Mouse (Mus musculus): ENCODE data around the gene Myocd. TPM values are rescaled to one million over a fixed set of nuclear protein-coding genes. Genes with fewer than 3 reads are reported as not detected.

Gene Myocd
- polyA plus RNA-seq, 1 experiment = 2.0 TPM

GRCm38 (mm10) chr11:65275441-65275840 is 5.7 kb upstream of the Myocd start:
- Histone ChIP-seq H3K36me3 (ENCODE audit: control insufficient read depth, insufficient read depth, low read length) (no peaks in the 10 kb centered on the region), H3K27me3 (ENCODE audit: control insufficient read depth, insufficient read depth, low read length) (no peaks in the 10 kb centered on the region), H3K4me1 (replicated peaks; ENCODE audit: control insufficient read depth, insufficient read depth, low read length) (no peaks in the 10 kb centered on the region), H3K27ac (ENCODE audit: control insufficient read depth, insufficient read depth, low read length) (no peak overlapping the region), H3K4me3 (ENCODE audit: control insufficient read depth, insufficient read depth, low read length) (no peak overlapping the region)
- 79% methylated on average over 6 of the region's 6 CpGs for WGBS
- TF ChIP-seq CTCF (IDR thresholded peaks at IDR 0.05; ENCODE audit: borderline replicate concordance, control insufficient read depth, extremely low read depth, insufficient read depth, low read length, poor library complexity) (no peak), POLR2A (IDR thresholded peaks at IDR 0.05; ENCODE audit: control insufficient read depth, extremely low read depth, insufficient read depth, low read length, poor library complexity) (no peak)
- DNase-seq = no peak

DNA sequence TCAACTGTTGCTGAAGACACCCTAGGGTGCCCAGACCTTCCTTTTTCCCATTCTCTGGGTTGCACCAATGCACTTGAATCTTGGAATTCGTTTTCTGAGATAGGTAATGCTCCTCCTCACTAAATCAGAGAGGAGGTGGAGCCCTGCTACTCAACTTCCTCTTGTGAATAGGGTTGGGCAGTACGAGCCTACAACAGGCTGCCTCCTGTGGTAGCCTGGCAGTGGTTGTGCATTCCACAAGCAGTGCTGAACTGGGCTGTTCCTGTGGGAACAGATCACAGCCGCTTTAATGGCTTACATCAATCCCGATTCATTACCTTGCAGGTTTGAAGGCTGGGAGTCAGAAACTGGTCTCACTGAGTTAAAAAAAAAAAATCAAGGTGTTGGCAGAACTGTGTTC is 1.2 kb upstream of the Myocd start:
- Histone ChIP-seq H3K36me3 (ENCODE audit: control insufficient read depth, insufficient read depth, low read length) (no peaks in the 10 kb centered on the region), H3K27ac (ENCODE audit: control insufficient read depth, insufficient read depth, low read length) (no peak overlapping the region), H3K27me3 (ENCODE audit: control insufficient read depth, insufficient read depth, low read length) (no peaks in the 10 kb centered on the region), H3K4me1 (replicated peaks; ENCODE audit: control insufficient read depth, insufficient read depth, low read length) (no peaks in the 10 kb centered on the region), H3K4me3 (ENCODE audit: control insufficient read depth, insufficient read depth, low read length) (no peak overlapping the region)
- DNase-seq = no peak
- no peak for TF ChIP-seq CTCF (IDR thresholded peaks at IDR 0.05; ENCODE audit: borderline replicate concordance, control insufficient read depth, extremely low read depth, insufficient read depth, low read length, poor library complexity)
- no peak for TF ChIP-seq POLR2A (IDR thresholded peaks at IDR 0.05; ENCODE audit: control insufficient read depth, extremely low read depth, insufficient read depth, low read length, poor library complexity)
- 22% methylated on average over 4 of the region's 4 CpGs for WGBS

GRCm38 (mm10) chr11:65268310-65268709 is 1.5 kb downstream of the Myocd start:
- no peaks in the 10 kb centered on the region for H3K27me3 ChIP-seq (ENCODE audit: control insufficient read depth, insufficient read depth, low read length)
- 59% methylated on average over 4 of the region's 4 CpGs for WGBS
- no peak overlapping the region for H3K4me3 ChIP-seq (ENCODE audit: control insufficient read depth, insufficient read depth, low read length)
- no peak overlapping the region for H3K27ac ChIP-seq (ENCODE audit: control insufficient read depth, insufficient read depth, low read length)
- H3K4me1 ChIP-seq (replicated peaks; ENCODE audit: control insufficient read depth, insufficient read depth, low read length) = no peaks in the 10 kb centered on the region
- DNase-seq = no peak
- TF ChIP-seq CTCF (IDR thresholded peaks at IDR 0.05; ENCODE audit: borderline replicate concordance, control insufficient read depth, extremely low read depth, insufficient read depth, low read length, poor library complexity) = no peak
- H3K36me3 ChIP-seq (ENCODE audit: control insufficient read depth, insufficient read depth, low read length) = no peaks in the 10 kb centered on the region

GRCm38 (mm10) chr11:65263466-65263865 is 6.3 kb downstream of the Myocd start:
- Histone ChIP-seq H3K27ac (ENCODE audit: control insufficient read depth, insufficient read depth, low read length) (no peak overlapping the region), H3K4me3 (ENCODE audit: control insufficient read depth, insufficient read depth, low read length) (no peak overlapping the region), H3K36me3 (ENCODE audit: control insufficient read depth, insufficient read depth, low read length) (no peaks in the 10 kb centered on the region), H3K4me1 (replicated peaks; ENCODE audit: control insufficient read depth, insufficient read depth, low read length) (no peaks in the 10 kb centered on the region), H3K27me3 (ENCODE audit: control insufficient read depth, insufficient read depth, low read length) (no peaks in the 10 kb centered on the region)
- no peak for DNase-seq
- 74% methylated on average over 6 of the region's 6 CpGs for WGBS
- TF ChIP-seq CTCF (IDR thresholded peaks at IDR 0.05; ENCODE audit: borderline replicate concordance, control insufficient read depth, extremely low read depth, insufficient read depth, low read length, poor library complexity) (no peak), POLR2A (IDR thresholded peaks at IDR 0.05; ENCODE audit: control insufficient read depth, extremely low read depth, insufficient read depth, low read length, poor library complexity) (no peak)

- no peak overlapping the region for H3K27ac ChIP-seq (ENCODE audit: control insufficient read depth, insufficient read depth, low read length)
- 90% methylated on average over 4 of the region's 4 CpGs for WGBS
- no peak for DNase-seq
- no peaks in the 10 kb centered on the region for H3K4me1 ChIP-seq (replicated peaks; ENCODE audit: control insufficient read depth, insufficient read depth, low read length)
- TF ChIP-seq CTCF (IDR thresholded peaks at IDR 0.05; ENCODE audit: borderline replicate concordance, control insufficient read depth, extremely low read depth, insufficient read depth, low read length, poor library complexity) = no peak
- H3K4me3 ChIP-seq (ENCODE audit: control insufficient read depth, insufficient read depth, low read length) = no peak overlapping the region
- no peaks in the 10 kb centered on the region for H3K27me3 ChIP-seq (ENCODE audit: control insufficient read depth, insufficient read depth, low read length)
- H3K36me3 ChIP-seq (ENCODE audit: control insufficient read depth, insufficient read depth, low read length) = no peaks in the 10 kb centered on the region
Measured at GRCm38 (mm10) chr11:65258997-65259396, 10.8 kb downstream of the Myocd start.

- Histone ChIP-seq H3K36me3 (ENCODE audit: control insufficient read depth, insufficient read depth, low read length) (no peaks in the 10 kb centered on the region), H3K4me3 (ENCODE audit: control insufficient read depth, insufficient read depth, low read length) (no peak overlapping the region), H3K27me3 (ENCODE audit: control insufficient read depth, insufficient read depth, low read length) (no peaks in the 10 kb centered on the region), H3K27ac (ENCODE audit: control insufficient read depth, insufficient read depth, low read length) (no peak overlapping the region), H3K4me1 (replicated peaks; ENCODE audit: control insufficient read depth, insufficient read depth, low read length) (no peaks in the 10 kb centered on the region)
- 87% methylated on average over 11 of the region's 11 CpGs for WGBS
- TF ChIP-seq CTCF (IDR thresholded peaks at IDR 0.05; ENCODE audit: borderline replicate concordance, control insufficient read depth, extremely low read depth, insufficient read depth, low read length, poor library complexity) = no peak
- no peak for DNase-seq
Measured at GRCm38 (mm10) chr11:65256143-65256542, 13.6 kb downstream of the Myocd start.

DNA sequence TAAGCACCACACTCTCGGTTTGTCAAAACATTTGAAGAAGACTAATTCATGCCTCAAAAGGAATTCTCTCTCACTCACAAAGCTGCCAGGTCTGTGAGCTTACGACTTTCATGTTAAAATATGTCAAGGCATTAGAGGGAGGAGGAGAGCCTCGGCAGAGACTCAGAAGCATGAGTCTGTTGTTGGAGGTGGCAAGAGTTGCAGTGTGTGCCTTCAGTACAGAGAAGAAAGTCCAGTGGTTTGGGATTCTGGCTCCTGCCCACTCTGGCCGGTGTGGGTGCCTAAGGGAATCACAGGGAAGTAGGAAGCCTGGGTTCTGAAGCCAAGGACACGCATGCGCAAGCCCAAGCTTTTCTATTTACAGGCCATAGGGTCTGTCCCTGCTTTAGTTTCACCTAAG is 14.2 kb downstream of the Myocd start:
- H3K27ac ChIP-seq (ENCODE audit: control insufficient read depth, insufficient read depth, low read length) = no peak overlapping the region
- no peak for DNase-seq
- no peak overlapping the region for H3K4me3 ChIP-seq (ENCODE audit: control insufficient read depth, insufficient read depth, low read length)
- H3K36me3 ChIP-seq (ENCODE audit: control insufficient read depth, insufficient read depth, low read length) = no peaks in the 10 kb centered on the region
- WGBS = 85% methylated on average over 6 of the region's 6 CpGs
- TF ChIP-seq CTCF (IDR thresholded peaks at IDR 0.05; ENCODE audit: borderline replicate concordance, control insufficient read depth, extremely low read depth, insufficient read depth, low read length, poor library complexity) = no peak
- TF ChIP-seq POLR2A (IDR thresholded peaks at IDR 0.05; ENCODE audit: control insufficient read depth, extremely low read depth, insufficient read depth, low read length, poor library complexity) = no peak
- H3K27me3 ChIP-seq (ENCODE audit: control insufficient read depth, insufficient read depth, low read length) = no peaks in the 10 kb centered on the region
- H3K4me1 ChIP-seq (replicated peaks; ENCODE audit: control insufficient read depth, insufficient read depth, low read length) = no peaks in the 10 kb centered on the region
